Mouse (Mus musculus) 3134 (cell line): Measurements from ENCODE around the gene Plcb2.

Source experiments
- DNase-seq: peaks from one replicate; pipeline ENCODE4 v3.0.0-alpha.2; 2011; ENCODE audit warnings: low spot score; ENCODE audit not compliant: insufficient read length; ENCODE audit errors: extremely low read depth

The Plcb2 gene

DNA sequence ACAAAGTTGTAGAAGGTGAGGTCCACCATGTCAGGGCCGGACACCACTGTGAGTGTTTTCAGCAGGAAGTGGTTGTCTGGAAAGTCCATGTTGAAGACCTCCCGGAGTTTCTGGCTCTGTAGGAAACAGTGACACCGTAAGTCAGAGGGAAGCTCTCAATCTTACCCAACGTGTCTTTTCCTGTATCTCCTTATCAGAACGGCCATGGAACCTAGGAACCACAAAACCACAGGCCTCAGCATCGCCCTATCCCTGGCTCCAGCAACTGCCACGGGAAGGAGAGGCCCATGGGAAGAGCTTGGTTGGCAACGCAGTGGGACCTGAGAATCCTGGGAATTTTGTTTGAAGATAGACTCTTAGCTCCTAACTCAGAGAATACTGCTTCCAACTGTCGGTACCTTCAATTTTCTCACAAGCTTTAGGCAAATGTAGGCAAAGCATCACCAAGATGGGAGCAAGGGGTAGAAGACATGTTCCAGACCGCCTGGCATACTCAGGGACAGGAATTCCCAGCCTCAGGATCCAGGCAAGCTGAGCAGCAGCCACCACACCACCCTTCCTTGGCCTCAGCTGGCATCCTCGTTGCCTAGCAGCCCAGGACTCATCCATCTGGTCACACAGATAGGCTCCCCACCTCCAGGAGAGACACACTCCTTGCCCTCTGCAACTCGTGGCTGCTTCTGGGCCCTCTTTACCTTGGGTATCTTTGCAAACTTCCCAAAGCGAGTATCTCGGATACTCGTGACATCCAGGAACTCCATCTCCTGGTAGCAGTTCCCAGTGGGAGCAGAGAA, 4.3 kb downstream of the Plcb2 start:
- DNase-seq = no peak

DNA sequence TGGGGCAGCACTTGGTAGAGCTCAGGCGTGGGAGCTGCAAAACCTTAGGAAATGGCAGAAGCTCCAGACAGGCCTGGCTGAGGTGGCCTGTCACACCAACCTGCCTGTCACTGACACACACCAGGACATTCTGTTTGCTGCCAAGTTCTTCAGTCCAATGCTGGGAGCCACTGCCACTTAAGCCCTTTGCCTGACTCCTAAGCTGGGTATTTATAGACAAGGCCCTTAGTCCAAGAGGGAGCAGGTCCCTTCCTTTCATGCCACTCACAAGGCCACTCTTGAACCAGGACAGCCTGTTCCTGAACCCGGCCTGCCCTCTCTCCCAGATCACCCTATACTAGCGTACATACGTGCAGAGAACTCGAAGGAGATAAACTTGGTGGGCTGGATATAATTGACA, 11.6 kb downstream of the Plcb2 start:
- no peak for DNase-seq

DNA sequence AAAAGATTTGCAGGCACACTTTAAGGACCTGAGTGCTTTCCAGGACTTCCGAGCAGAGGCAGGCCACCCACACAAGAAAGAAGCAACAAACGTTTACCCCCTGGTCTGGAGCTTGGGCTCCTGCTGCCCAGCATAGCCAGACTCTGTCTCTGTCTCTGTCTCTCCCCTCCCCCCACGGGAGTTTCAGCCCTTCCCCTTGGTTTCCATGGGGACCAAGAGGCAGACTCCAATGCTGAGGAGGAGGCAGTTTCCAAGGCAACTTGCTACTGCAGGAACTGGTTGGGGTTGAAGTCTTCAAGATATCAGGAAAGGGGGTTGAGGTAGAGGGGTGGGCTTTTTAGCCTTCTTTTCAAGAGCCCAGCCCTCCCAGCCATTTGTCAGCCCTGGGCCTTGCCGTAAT, 14.0 kb downstream of the Plcb2 start:
- DNase-seq = no peak

DNA sequence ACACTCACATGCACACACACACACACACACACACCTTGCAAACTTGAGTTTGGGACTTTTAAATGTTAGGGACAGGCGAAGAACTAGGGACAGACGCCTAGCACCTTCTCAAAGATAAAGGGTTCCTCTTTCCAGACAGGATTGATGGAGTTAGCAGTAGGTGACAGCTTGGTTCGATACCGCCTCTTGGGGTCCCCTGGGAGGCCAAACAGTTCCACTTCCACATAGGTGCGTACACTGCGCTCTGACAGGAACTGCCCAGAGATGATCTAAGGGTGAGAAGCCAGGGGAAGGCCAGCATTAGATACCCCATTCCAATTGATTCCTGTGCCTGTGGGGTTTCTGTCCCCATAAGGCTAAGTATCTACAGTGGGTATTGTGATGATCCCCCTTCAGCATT, 14.6 kb downstream of the Plcb2 start:
- DNase-seq = no peak

DNA sequence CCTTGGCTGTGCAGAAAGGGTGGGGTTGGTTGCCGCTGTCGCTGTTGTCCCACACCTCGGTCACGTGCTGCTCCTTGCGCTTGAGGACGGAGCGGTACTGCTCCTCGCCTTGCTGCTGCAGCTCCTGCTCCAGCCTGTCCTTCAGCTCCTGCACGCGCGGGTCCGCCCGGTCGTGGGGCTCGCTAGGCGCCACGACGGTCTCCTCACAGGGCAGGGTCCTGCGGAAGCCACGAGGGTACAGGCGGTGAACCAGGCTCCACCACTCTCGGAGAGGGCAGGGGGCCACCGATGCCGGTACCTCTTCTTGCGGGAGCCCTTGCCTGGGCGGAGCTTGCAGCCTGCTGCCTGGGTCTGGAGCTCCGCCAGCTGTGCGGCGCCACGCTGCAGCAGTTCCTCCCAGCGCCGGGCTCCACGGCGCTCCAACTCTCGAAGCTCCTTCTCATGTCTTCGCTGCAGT, 17.2 kb downstream of the Plcb2 start:
- DNase-seq = no peak

DNA sequence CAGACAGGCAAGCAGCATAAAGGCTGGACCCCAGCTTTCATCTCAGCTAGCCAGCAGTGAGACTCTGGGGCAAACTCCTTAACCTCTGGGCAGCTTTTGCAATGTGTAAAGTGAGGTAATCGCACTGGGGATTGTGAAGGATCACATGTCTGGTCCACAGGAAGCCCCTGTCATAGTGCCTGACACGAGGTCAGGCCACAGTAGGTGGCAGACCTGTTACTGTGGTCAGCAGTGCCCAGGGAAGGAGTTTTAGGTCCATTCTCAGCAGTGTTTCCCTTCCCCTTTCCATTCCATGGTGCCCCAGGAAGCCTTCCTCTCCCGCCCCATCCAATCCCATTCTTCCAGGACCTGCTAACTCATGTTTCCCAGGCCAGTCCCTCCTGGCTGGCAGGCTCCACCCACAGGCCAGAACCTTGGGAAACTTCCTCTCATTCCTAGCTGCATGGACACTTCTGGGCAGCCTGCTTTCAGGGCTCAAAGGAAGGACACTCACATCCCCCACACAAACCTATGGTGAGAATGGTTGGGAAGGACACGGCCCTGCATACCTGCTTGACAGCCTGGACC, 18.5 kb downstream of the Plcb2 start:
- DNase-seq = no peak

DNA sequence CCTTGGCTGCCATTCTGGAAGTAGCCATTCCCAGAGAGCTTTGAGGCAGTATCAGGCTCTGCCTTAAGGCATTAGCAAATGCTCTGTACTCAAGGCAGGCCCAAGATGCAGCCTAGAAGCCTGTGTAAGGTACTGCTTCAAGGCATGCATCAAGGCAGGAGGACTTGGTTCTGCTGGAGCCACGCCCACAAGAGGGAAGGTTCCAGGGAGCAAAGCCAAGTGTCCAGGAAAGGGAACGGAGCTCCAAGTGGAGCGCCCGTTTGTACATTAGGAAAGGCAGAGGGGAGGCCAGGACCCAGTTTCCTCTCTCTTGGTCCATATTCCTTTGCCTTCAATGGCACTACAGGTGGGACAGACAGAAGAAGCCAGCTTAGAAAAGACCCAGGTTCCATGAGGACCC, 19.8 kb downstream of the Plcb2 start:
- no peak for DNase-seq

DNA sequence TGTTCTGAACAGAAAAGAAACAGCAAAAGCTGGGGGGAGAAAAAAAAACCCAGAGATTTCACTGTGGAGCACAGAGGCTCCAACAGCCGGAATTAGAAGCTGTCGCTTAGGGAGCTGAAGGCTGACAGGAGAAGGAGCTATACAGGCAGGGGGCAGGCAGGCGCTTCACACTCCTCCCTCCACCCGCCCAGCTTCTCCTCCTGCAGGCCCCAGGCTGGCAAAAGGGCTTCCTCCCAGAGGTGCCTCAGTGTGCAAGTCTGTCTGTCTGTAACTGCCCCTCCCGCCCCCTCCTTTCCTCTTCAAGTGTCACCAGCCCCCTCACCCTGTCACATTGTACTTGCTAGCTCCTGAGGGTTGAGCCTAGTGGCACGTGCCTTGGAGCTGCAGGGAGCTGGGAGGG, 21.8 kb downstream of the Plcb2 start:
- DNase-seq = no peak

DNA sequence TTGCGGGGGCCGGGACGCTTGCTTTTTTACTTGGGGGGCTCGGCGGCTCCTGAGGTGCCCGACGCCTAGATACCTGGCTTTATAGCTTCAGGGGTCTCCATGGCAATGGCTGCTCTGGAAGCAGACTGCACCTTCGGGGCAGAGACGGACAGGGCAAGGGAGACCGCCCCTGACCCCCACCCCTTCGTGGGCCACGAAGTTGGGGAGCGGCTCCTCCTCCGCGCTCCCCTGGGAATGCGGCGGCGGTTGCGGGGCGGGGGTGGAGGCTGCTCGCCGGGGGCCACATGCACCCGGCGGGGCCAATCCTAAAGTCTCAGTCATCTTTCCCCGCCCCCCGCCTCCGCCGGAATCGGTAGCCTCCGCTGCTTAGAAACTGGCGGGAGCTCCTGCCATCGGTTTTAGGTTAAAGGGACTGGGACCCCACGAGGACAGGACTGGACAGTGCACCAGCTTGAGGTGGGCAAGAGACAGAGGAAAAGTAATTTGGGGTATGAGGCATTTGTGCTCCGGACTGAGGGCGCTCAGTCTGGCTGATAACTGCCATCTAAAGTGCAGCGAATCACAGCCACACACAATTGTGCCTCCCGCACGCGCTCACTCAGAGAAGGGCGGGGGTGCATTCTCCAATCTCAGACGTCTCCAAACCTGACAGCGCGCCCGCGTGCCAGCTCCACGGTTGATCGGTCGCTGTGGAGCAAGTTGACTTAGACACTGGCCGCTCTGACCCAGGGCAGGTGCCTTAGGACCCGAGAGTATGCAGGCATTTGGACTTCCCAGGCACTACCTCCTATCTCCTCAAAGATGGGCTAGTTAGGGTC, 24.1 kb downstream of the Plcb2 start, which contains the start of gene Ankrd63:
TSS of gene Ankrd63 (minus strand) at position 51 of the 818 bp plus-strand sequence.
- no peak for DNase-seq

DNA sequence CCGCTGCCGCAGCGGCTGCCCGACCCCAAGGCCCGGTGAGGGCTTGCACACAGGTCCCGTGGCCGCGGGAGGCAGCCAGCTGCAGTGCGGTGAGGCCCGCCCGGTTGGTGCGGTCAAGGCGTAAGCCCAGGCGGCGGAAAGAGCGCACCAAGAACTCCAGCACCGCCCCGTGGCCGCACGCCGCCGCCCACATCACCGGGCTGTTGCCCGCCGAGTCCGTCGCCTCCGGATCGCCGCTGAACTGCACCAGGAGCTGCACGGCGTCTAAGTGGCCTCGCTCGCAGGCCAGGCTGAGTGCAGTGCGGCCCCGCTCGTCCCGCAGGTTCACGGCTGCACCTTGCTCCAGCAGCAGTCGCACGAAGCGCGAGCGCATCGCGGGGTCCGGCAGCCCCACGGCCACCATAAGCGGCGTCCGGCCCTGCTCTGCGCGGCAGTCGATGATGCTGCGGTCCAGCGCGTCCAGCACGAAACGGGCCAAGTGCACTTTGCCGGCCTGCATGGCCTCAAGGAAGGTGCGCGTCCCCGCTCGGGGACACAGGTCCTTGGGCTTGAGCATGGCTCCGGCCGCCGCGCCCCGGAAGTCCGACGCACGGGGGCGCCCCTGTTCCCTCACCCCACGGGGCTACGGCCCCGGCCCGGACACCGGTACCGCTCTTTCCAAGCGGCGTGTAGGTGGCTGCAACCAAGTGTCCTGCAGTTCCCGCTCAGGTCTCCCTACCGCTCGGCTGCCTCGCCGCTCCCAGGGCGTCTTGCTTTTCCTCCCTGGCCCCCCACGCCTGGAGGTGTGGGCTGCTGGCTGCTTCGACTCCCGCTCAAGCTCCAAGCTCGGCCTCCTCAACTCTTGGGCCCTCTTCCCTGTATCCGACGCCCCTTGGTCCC, 25.1 kb downstream of the Plcb2 start:
- no peak for DNase-seq

DNA sequence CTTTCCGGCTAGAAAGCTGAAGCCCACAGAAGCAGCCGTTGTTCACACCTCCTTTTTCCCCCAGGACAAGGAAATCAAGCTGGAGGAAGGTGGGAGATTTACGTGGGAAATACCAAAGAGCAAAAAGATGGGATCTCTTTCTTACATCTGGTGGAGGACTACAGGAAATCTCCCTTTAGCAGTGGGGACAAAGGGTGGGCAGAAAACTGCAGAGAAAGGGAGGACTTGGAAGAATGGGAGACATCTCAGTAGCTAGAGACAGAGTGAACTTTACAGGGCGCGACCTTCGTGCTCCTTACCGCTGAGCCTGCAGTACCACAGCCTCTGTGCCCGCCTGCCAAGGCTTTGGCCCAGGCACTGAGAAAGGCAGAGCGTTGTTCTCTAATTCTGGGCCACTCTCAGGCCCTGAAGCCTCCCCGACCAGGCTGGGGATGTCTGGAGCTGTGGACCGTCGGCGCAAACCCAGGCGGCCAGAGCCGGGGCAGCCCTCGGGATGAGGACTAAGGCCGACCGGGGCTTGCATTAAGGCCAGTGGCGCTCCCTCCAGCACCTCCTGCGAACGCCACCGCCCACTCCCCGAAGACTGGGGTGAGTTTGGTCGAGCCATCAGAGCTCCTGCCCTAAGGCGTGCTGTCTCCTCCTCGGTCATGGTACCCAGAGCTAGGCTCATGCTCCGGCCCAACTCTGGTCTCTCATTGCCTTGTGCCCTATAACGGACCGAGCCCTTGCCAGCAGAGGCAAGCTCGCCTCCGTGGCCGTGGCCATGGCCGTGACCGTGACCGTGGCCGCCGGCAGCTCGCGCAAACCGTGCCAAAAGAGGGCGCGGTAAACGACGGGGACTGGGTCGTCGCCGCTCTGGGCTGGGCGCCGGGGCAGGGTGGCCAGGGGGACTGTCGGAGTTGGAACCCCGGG, 26.0 kb downstream of the Plcb2 start:
- no peak for DNase-seq

DNA sequence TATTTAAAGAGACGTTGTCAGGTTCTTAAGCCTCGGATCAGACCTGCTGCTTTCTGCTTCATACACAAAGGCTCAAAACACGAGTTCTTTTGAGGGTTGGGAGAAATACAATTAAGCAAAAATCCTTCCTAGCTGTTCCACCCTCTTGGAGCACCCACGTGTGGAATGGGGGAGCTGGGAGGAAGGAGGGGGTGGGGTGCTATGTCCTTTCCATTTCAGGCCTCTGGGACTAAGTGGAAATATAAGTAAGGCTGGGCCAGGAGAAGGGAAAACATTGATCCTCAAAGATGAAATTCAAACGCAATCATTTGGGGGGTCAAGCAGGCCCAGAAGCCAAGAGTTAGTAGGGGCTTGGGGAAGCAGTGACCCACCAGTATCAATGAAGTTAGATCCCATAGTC, 27.1 kb downstream of the Plcb2 start:
- DNase-seq = no peak

DNA sequence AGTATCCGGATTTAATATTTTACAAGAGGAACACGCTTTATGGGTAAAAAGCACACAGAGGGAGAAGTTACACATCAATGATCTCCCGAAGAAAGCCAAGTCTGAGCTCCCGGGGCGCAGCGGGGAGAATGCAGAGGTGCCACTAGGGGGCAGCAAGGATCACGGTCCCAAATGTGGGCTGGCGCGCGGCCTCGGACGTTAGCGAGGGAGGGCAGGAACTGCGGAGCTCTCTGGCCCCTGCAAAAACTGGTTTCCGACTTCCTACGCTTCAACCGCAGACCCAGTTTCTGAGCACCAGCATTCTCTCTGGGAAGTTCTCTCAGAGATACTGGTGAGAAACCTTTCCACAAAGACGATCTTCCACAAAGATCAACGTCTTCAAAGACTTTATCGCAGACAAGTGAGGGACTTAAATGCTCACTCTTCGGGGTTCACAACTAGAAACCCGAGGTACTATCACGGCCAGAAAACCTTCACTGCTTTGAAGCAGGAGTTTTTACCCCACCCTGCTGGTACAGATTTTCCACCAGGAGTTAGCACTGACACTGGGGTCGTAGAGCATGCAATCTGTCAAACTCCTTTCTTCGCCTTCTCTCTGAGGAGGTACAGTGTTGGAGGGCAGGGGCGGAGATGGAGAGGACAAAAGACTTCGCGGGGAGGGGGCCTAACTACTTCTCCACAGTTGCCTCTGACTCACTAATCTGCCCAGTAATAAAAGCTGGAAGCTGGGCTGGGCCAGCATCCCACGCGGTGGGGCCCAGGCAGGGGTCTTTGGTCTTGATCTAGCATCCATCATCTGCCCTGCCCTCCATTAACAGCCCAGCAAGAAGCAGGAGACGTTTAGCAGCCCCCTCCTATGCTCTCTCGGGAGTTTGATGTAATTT, 27.8 kb downstream of the Plcb2 start:
- DNase-seq = no peak

DNA sequence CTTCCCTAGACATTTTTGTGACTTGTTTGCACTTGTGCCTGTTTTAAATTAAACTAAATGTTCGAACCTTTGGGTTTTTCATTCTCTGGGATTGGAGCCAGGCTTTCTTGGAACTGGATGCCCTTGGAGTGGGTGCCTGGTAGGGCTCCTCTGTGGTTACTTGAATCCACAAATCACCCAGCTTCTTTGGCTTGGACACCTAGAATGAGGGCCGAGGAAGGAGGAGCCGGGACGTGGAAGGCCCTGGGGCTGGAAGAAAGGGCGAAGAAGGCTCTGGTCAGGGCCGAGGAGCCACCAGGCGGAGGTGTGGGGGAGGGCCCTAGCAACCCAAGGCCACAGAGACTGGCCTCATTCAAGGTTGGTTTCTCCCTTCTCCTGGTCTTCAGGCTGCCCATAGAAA, 30.3 kb downstream of the Plcb2 start:
- DNase-seq = peak; percentile 75

DNA sequence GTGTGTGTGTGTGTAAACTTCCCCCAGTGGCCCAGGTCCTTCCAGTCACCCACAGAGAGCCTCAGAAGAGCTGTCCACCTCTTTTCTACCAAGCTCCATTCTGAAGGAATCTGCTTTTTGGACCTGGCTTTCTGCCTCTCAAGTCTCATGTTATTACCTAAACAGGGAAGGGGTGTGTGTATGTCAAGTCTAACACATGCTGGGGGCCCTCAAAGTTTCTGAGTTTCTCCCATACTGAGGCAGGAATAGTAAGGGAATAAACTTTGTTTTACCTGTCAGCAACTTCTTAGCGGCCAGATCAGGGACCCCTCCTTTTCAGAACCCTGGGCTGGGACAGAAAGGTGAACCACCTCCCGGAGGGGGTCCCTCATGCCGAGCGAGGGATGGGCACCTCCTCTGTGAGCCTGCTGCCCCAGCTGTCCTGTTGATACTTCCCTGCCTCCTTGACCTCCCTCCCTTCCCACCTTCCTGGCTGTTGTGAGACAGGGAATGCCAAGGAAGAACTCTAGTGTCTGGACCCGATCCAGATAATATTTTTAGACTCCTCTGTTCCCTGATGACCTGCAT, 30.8 kb downstream of the Plcb2 start:
- peak; percentile 55 for DNase-seq

DNA sequence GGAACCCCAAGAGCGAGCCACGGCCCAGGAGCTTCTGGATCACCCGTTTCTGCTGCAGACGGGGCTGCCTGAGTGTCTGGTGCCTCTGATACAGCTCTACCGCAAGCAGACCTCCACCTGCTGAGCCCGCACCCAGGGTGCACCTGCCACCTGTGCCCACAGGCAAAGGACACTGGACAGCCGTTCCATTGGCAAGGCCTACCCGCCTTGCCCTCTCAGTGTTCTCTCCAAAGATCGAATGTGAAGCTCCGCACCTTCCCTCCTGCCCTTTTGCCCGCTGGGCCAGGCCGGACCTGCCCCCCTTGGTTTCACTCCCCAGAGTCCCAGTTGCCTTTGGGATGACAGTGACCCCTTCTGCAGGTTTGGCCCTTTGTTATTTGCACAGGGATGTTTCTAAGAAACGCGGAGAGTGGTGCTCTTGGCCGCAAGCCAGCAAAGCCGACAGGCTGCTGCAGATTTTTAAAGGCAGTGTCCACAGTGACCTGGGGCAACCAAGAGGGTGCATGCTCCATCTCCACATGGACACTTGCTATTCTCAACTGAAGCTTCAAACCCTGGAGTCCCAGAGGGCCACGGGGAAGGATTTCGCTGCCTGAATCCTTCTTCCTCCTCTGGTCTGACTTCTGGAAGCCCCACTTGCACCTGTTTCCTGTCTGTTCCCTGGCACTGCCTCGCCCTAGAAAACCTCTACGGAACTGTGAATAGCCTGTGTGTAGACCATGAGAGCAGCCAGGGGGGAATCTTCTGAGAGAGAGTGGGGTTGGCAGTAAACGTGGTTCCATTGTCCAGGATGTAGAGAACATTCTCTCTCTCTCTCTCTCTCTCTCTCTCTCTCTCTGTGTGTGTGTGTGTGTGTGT, 31.6 kb downstream of the Plcb2 start:
- DNase-seq = no peak

DNA sequence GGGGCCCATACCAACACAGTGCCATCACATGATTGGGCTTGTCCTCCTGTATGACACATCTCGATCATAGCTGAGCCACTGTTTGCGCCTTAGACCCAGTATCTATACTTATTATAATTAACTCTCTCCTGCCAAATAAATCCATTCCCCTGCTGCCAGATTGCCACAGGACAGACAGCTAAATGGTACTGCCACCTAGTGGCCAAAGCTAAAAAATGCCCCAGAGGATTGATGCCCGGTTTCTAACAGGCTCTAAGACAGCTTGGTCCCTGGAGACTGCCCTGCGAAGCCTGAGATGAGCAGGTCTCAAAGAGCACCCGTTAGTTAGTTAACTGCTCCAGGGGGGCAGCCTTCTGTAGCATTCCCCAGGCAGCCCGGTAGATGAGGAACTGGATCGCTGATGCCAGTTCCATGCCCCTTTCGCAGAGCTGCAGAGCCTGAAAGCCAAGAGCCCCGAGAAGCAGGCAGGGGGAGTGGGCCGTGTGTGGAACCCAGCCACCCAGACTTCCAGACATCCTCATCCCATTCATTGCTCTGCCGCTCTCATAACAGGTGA, 32.5 kb downstream of the Plcb2 start:
- DNase-seq = peak; percentile 36
